Mouse (Mus musculus): ENCODE measurements around the gene Nlrx1.
"Not testable (repeated sequence)": the region's sequence is repeated elsewhere in the genome, so short reads cannot be mapped to it uniquely, and the experiment has no call there.

Nlrx1 gene

DNA sequence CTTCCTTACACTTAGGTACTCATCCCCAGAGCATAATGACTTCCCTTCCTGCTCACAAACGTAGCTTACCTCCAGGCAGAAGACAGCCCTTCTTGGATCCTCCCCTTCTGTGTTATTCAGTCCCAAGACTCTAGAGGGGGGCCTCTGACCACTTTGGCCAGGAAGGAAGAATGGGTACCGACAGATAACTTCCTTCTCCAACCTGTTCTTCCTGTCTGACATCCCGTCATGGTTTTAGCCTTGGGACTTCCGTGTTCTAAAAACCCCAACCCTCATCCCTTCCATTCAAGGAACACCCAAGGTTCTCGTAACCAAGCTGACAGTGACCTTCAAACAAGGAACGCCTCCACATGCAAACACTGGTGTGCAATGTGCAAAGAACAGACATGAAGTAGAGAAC, at the start of gene Nlrx1:
TSS of gene Nlrx1 (minus strand) at position 168 of the 400 bp plus-strand sequence.
- peak; percentile 53 for DNase-seq (ENCODE audit: low read depth)

DNA sequence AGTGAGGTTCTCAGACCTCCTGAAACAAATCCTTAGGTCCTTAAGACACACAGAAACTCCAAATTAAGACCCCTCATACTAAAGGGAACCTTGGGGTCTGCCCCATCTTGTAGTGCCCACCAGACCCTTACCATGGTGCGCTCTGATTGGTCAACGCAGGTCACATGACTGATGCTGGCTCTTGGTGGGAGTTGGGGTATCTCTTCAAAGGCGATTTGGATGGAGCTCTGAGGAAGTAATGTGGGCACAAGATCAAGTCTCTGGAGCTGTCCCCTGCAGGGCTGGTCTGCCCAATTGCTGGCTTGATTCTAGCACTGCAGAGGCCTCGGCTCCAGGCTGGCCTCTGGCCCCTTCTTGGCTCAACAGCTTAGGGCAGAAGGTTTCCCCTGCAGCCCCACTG, 49.1 kb upstream of the Nlrx1 start:
- no peak for DNase-seq (ENCODE audit: low read depth)

DNA sequence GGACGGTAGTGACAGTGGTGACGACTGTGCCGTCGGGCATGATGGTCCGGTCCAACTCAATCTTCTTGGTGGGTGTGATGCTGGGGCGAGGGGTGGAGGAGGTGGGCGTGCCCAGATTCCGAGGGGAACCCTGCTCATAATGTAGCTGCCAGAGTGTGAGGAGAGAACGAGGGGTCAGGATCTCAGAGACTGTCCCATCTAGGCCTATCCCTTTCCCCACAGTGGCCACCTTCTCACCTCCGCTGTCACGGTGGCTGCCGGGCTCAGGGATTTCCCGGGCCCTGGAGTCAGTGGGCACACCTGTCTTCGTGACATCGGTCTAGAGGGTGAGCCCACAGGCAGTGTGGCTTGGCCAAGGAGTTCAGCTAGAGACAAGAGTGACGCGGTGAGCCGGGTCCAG, 46.5 kb upstream of the Nlrx1 start:
- no peak for DNase-seq (ENCODE audit: low read depth)

DNA sequence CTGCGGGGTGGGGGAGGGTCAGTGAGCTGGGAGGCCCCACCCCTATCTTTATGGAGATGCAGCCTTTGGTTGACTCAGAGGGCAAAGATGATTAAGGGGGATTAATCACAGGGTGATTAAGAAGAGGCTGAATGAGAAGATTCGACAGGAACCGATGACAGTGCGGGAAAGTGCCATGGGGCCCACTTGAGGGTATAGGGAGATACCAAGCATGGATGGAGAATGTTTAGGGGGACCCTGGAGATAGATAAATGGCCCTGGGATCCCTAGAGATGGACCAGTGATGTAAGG, 45.8 kb upstream of the Nlrx1 start:
- DNase-seq (ENCODE audit: low read depth), result no peak

DNA sequence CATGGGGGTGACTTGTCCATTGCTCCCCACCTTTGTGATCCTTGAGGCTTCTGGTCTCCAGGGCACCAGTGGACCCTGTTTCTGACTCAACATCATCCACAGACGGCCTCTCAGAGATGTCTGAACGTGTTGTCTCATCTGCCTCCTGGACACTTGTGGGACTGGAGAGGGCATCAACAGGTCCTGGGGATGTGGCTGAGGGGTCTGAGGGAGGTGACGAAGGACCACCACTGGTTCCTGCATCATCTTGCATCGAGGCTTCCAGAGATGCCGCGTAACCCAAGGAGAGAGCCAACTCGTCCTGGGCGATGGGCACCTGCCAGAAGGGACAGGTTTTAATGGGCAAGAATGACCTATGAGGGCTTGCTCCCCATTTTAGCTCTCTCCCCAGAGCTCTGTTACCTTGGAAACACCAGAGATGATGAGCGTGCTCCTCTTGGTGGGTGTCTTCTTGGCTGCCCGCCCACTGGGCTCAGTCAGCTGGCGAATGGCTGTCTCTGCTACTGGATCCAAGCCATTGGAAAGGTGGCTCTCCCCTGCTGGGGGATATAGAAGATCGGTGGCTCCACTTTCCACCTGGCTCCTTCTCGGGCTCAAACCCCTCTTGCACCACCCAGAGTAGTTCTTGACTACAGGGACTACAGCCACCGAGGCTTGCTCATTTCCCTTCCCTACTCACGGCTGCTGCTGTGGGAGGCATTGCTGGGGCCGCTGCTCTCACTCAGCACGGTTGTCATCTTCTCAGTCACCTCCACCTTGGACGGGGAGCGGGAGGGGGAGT, 45.3 kb upstream of the Nlrx1 start:
- DNase-seq (ENCODE audit: low read depth), result no peak

DNA sequence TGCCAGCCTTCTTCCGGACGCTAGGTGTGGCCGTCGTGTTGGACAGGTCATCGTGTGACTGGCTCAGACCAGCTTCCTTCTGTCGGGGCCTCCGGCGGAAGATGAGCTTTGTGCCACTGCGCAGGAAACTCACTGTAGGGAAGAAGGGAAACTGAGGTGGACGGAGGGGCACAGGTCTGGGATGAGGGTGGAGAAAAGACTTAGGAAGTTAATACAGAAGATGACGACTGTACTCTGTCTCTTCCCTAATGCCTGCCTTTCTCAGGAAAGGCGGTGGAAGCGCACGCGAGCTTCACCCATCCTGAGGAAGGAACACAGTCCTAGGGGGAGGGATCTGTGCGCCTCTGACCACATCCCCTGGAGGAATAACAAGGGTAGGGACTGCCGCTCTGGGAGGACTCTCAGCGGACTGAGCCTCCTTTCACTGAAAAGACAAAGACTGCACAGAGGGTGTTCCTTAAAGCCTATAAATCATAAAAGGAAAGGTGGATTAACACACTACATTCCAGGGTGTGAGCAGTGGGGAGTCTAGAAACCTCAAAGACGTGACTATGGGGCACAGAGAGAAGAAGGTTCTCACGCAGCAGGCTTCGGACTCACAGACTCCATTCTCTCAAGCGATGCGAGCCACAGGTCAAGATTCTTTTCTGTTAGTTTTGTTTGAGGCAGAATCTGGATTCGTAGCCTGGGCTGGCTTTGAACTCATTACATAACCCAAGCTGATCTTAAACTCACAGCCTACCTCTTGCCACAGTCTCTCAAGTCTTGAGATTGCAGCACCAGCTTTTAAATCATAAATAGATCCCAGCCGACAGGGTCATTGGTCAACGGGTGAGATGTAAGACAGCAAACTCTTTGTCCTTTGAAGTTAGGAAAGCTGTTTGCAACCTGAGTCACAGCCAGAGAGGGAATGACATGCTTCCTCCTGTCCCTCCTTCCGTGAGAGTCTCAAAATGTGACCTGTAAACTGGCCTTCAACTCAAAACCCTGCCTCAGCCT, 43.0 kb upstream of the Nlrx1 start:
- DNase-seq (ENCODE audit: low read depth), result no peak

DNA sequence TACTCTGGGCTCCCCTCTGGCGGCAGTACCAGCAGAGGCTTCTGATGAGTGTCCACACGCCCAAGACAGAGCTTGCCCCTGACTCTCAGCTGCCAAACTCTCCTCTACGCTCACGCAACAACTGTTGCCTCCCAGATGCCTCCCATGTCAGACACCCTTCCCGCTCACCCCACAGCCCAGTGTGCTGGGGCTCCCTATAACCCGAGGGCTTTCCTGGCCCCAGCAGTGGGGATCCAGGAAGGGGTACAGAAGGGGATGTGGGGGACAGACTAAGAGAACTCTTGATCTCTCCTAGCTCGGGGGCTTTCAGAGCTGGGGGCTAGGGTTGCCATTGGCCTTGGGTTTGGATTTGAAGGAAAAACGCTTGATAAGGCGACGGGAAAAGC, 42.3 kb upstream of the Nlrx1 start:
- no peak for DNase-seq (ENCODE audit: low read depth)

DNA sequence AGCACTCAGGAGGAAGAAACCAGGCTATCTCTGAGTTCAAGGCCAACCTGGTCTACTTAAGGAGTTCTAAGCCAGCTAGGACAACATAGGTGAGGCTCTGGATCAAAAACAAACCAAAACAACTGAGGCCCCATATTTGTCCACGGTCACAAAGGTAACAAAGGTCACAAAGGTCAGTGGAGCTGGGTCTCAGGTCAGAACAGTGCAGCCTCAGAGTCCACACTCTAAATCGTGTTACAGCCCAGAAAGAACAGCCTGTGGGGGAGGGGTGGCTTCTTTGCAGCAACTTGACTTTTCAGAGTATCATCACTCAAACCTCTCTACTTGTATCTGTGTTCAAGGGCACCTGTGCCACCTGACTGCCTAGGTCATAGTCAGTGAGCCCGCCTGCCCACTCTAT, 41.4 kb upstream of the Nlrx1 start:
- no peak for DNase-seq (ENCODE audit: low read depth)

DNA sequence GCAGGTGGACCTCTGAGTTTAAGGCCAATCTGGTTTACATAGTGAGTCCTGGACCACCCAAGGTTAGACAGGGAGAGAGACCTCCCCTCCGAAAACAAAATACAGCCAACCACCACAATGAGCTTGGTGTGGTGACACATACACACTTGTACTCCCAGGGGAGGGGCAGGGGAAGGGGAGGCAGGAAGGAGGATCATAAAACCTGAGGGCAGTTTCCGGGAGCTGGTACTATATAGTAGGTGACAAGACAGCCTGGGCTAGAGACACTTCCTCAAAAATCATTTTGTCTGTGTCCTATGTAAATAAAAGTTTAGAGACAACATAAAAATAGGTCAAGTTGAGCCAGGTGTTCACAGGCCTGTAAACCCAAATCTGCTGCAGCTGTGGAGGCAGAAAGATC, 38.8 kb upstream of the Nlrx1 start:
- no peak for DNase-seq (ENCODE audit: low read depth)

DNA sequence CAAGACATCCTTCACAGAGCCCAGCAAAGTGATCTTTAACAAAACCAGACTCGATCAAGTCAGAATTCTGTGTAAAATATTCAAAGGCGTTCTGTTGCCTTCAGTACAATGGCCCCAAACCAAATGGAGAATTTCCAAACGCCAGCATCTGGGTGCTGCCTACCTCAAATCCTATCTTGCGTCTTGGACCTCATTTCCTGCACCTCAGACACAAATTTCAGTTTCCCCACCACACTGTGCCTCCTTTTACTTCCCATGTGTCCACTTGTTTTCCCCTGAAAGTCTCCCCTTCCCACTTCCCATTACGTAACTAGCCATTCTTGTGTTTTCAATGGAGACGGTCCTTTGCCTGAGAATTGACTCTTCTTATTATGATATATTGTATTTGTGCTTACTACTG, 38.1 kb upstream of the Nlrx1 start:
- DNase-seq (ENCODE audit: low read depth), result no peak

DNA sequence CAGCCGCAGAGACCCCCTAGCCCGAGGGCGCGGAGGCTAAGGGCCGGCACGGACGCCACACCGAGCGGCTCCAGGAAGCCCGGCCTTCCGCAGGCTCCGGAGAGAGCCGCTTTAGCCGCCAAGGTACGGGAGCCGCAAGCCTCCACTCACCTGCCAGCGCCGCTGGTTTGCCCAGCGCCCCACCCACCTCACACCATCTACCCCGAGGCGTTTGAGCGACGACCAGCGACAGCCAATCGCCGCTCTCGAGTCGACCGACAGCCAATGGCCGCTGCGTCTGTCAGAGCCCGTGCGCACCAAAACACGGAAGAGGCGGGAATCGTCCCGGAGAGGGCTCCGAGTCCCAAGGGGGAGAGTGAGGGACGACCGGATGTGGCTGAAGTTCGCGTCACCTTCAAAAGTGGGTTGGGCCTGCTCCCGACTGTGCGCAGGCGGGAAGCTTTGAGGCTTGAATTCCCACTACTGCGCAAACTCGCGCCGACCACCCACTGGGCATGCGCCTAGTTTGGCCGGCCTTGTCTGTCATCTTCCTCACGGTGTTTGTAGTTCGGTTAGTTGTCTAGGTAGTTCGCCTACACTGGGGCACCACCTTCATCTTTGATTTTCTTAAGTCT, 37.2 kb upstream of the Nlrx1 start, which contains the start of gene Hinfp:
TSS of gene Hinfp (minus strand) at position 206 of the 614 bp plus-strand sequence.
- peak; percentile 99 for DNase-seq (ENCODE audit: low read depth)

DNA sequence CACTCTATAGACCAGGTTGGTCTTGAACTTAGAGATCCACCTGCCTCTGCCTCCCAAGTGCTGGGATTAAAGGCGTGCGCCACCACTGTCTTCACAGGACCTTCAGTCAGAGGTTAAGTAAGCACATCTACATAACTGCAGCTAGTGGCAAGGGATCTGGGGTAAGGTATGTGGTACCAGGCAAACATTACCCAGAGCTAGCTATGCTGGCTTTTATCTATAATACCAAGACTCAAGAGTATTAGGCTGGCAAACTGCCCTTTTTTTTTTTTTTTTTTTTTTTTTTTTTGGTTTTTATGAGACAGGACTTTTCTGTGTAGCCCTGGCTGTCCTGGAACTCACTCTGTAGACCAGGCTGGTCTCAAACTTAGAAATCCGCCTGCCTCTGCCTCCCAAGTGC, 31.6 kb upstream of the Nlrx1 start:
- DNase-seq (ENCODE audit: low read depth), result not testable (repeated sequence)

DNA sequence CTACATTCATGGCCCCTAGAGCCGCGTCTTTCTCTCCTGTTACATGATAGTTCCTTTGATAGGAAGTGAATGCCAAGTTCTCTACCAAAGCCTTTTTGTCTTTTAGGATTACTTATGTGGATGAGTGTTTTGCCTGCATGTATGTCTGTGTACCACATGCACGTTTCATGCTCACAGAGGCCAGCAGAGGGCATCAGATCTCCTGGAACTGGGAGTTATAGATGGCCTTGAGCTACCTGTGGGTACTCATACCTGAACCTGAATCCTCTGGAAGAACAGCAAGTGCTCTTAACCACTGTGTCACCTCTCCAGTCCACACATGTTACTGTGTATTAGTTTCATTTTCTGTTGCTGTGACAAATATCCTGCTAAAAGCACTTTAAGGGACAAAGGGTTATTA, 24.1 kb upstream of the Nlrx1 start:
- peak; percentile 44 for DNase-seq (ENCODE audit: low read depth)

DNA sequence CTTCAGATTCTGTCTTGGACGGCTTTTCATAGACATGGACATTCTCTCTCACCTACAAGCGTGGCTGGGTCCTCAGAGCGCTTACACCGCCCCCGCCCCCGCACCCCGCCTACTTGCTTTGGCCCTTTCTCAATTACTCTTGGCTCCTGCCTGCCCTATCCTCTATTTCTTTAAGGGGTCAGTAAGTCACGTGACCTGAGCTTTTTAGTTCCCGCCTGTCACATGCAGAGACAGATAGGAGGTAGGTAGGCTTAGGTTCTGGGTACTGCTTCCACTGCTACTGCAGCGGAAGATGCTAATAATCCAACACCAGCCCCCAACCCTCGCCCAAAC, 20.5 kb upstream of the Nlrx1 start:
- peak; percentile 63 for DNase-seq (ENCODE audit: low read depth)

DNA sequence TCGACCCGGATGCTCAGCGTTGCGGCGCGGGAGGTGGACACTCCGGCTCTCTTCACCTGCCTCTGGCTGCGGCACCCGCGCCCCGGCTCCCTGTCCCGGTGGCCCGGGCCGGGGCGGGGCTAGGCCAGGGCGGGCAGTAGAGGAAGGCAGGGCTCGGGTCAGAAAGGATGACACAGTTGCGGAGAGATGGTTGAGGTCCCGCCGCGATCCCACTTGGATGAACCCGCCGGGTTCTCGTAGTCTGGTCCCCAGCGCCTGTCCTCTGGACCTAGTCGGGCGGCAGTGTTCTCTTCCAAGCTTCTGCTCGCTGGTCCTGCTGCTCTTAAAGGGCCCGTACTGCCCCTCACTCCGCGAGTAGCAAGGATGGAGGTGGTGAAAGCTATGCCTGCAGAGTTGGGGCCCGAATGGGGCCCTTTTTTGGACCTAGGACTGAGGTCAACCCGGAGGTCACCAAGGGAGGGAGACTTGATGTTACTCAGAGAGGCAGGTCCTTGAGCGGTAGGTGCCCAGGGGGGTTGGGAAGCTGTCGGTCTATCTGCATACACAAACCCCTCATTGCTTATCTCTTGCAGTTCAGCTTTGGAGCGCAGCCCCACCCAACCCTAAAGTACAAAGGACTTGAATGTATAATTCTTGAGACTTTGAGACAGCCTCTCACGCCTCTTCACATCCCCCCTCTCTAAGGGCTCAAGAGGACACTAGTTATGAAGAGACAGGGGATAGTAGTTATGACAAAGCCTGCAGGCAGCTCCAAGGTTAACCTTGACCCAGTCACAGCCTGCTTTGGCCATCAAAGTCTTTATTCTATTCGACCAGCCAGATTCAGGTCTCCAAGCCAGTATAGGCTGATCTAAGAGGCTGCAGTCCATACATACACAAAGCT, 19.9 kb upstream of the Nlrx1 start, which contains the start of gene Abcg4:
TSS of gene Abcg4 (minus strand) at position 540 of the 883 bp plus-strand sequence.
- DNase-seq (ENCODE audit: low read depth), result peak; percentile 85

DNA sequence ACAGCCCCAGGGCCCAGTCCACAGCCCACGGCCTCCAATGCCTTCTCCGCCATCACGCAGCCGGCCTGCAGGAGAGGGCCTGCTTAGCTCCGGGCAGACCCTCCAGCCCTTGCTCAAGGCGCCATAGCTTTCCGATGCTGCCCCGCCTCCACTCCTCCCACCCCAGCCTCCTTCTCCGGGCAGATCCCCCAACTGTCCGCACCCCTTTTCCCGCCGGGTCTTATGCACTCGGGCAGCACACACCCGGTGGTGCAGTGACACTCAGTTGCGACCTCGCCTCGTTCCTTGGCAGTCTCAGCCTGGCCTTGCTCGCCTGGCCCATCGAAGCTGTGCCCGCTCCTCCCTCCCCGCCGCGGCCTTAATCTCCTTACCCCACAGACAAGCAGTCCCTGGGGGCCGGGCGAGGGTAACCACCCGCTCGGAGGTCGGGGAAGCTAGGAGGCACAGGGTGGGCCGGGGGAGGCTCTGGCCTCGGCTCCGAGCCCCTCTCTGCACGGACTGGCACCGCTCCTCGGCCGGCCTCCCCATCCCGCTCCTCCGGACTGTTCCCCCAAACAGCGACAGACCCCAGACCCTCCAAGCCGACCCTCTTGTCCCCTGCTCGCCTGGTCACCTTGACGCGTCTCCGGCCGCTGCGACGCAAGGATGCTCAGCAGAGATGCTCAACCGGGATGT, 19.1 kb upstream of the Nlrx1 start:
- no peak for DNase-seq (ENCODE audit: low read depth)

DNA sequence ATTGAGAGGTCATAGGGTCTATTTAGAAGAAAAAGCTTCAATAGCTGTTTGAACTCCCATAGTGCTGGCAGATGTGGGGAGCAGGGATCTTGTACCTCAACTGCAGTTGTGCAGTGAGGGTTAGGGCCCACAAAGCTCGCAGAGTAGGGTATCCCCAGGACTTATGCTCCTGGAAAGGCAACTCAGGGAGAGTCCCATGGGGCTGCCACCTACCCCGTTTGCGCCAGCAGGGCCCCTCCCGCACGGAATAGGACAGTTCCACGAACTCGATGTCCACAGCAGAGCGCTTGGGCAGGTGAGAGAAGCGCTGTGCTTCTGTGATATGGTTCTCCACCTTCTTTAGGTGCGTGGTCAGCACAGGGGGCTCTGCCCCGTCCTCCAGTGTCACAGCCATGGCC, 18.6 kb upstream of the Nlrx1 start:
- DNase-seq (ENCODE audit: low read depth), result no peak

DNA sequence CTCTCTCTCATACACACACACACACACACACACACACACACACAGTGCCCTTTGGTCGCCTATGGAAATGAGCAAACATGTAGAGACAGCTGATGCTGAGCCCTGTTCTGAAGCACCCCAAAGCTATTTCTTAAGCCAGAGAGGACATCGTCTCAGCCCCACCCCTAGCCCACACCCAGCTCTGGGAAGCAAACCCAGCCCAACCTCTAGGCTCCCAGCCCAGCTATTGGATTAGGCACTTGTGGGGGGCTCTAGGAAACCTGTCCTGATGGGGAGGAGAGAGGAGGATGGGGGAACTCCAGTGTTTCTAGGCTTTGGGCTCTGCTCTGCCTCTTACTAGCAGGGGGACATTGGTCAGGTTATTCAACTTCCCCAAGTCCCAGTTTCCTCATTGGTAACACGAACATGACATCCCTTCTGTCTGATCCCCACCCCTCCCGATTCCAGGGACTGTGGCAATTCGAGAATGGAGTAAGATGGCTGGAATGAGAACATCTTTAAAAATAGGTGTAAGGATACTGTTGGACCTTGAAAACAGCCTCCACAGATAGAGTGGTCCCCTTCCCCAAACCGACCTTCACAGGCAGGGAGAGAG, 18.0 kb upstream of the Nlrx1 start:
- peak; percentile 48 for DNase-seq (ENCODE audit: low read depth)

DNA sequence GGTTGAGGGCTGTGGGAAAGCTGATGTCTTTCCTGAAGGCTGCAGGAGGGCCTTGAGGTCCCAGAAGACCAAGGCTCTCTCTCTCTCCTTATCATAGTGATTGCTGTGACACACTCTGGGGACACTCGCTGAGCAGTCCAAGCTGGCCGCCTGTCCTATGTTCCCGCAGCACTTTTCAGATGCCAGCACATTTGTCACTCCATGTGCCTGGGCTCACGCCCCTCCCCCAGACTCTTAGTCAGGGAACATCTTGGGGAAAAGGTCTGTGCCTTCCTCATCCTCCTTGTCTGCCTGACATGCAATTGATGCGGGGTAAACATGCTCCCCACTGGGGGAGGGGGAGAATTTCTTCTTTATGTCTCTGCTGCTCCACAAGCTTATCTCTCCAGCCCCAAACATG, 14.8 kb upstream of the Nlrx1 start:
- DNase-seq (ENCODE audit: low read depth), result no peak

DNA sequence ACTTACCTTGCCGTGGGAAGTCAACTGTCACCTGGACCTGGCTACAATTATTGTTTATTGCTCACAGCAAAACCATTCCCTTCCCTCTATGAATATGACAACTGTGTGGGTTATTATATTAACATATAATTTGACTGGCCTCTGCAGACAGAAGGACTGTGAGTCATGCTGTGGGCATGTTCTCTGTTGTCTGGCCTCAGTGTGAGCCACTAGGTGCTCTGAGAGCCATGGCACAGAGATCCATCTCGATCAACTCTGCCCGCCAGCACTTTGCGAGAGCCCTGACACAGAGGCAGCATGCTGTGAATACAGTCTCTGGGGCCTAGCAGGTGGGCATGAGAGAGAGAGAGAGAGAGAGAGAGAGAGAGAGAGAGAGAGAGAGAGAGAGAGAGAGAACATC, 1.6 kb upstream of the Nlrx1 start:
- DNase-seq (ENCODE audit: low read depth), result no peak

DNA sequence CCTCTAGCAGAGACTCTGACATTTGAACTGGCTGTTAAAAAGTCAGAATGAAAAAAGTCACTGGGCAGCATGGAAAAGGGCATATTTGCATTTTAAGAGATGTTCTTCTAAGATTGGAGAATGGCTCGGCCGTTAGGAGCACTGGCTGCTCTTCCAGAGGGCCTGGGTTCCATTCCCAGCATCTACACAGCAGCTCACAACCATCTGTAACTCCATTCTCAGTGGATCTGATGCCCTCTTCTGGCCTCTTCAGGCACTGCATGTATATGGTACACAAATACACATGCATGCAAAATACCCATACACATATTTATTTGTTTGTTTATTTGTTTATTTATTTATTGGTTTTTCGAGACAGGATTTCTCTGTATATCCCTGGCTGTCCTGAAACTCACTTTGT, 678 bp upstream of the Nlrx1 start:
- DNase-seq (ENCODE audit: low read depth), result peak; percentile 48

Data from c-Kit-positive CD71-positive TER-119-negative erythroid progenitor cells, embryonic 14.5 days (primary cell).